Mouse (Mus musculus) CH12.LX (cell line): ENCODE results near the gene Trir.

Experiments used
- CTCF ChIP-seq, 2 experiments: IDR thresholded peaks in 1 of 2; conservative IDR thresholded peaks in 1 of 2; 2 replicates each; pipeline ENCODE4 v1.5.1; 2011 to 2012; ENCODE audit warnings: low read depth in 2 of 2, low read length in 2 of 2, improper control_type of control experiment in 1 of 2, inconsistent platforms in 1 of 2, mild to moderate bottlenecking in 1 of 2, moderate library complexity in 1 of 2
- GABPA ChIP-seq: IDR thresholded peaks from 2 replicates; pipeline ENCODE4 v1.6.1; 2012; ENCODE audit warnings: low read depth, low read length, improper control_type of control experiment, inconsistent platforms; ENCODE audit not compliant: insufficient replicate concordance
- JUN ChIP-seq: IDR thresholded peaks from 2 replicates; pipeline ENCODE4 v1.6.1; 2011; ENCODE audit warnings: low read depth, mild to moderate bottlenecking, low read length, improper control_type of control experiment, moderate library complexity; ENCODE audit not compliant: insufficient read depth
- JUND ChIP-seq: conservative IDR thresholded peaks from 2 replicates; pipeline ENCODE4 v1.6.1; 2011; ENCODE audit warnings: low read depth, low read length, improper control_type of control experiment
- MAZ ChIP-seq: IDR thresholded peaks from 2 replicates; pipeline ENCODE4 v1.6.1; 2012; ENCODE audit warnings: low read depth, mild to moderate bottlenecking, inconsistent platforms, low read length, improper control_type of control experiment, moderate library complexity
- MYC ChIP-seq: IDR thresholded peaks from 2 replicates; pipeline ENCODE4 v1.6.1; 2011; ENCODE audit warnings: low read depth, mild to moderate bottlenecking, improper control_type of control experiment, low read length
- NELFE ChIP-seq: IDR thresholded peaks from 2 replicates; pipeline ENCODE4 v1.6.1; 2011; ENCODE audit warnings: low read depth, low read length, improper control_type of control experiment
- NRF1 ChIP-seq: IDR thresholded peaks from 2 replicates; pipeline ENCODE4 v1.6.1; 2014; ENCODE audit warnings: low read depth, mild to moderate bottlenecking, inconsistent platforms, low read length, improper control_type of control experiment, moderate library complexity
- POLR2A ChIP-seq: IDR thresholded peaks from 2 replicates; pipeline ENCODE4 v1.6.1; 2011; ENCODE audit warnings: low read depth, mild to moderate bottlenecking, improper control_type of control experiment, low read length
- SIN3A ChIP-seq: IDR thresholded peaks from 2 replicates; pipeline ENCODE4 v1.6.1; 2012; ENCODE audit warnings: low read length, improper control_type of control experiment, inconsistent platforms
- TBP ChIP-seq: conservative IDR thresholded peaks from 2 replicates; pipeline ENCODE4 v1.6.1; 2011; ENCODE audit warnings: low read depth, low read length, improper control_type of control experiment
- USF2 ChIP-seq: conservative IDR thresholded peaks from 2 replicates; pipeline ENCODE4 v1.6.1; 2011; ENCODE audit warnings: low read depth, low read length, improper control_type of control experiment
- ZMIZ1 ChIP-seq: IDR thresholded peaks from 2 replicates; pipeline ENCODE4 v1.6.1; 2012; ENCODE audit warnings: low read depth, mild to moderate bottlenecking, inconsistent platforms, low read length, improper control_type of control experiment

DNA sequence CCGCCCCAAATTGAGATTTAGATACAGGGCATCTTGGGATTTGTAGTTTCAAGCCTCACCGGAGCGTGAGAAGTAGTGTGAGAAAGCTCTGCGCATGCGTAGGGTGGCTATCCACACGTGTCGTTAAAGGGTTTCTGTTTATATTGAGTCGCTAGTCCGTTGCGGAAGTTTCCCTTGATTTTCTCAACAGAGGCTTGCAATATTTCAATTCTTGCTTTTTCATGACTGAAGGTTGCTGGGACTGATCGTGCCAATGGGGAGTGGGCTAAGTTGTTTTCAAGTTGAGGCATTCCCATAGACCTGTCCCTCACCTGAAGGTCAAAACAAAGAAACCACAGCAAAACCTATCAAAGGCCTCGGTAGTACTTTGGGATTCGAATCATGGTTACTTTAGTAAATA, 8.1 kb downstream of the Trir start:
- TF ChIP-seq POLR2A = peak; percentile 44; the same call in 1 of the 2 replicates
- TF ChIP-seq USF2 = no peak
- TF ChIP-seq CTCF (conservative IDR thresholded peaks at IDR 0.05 in 1 of 2, IDR thresholded peaks at IDR 0.05 in 1 of 2; ENCODE audit: low read depth in 2 of 2, low read length in 2 of 2) = no peak
- TF ChIP-seq NRF1 = peak; percentile 88
- no peak for TF ChIP-seq GABPA
- TF ChIP-seq MYC = peak; percentile 58; the same call in 1 of the 2 replicates
- peak; percentile 79 for TF ChIP-seq SIN3A
- TF ChIP-seq NELFE = no peak
- TF ChIP-seq ZMIZ1 = no peak
- TF ChIP-seq JUN = no peak
- no peak for TF ChIP-seq JUND
- no peak for TF ChIP-seq TBP
- TF ChIP-seq MAZ = no peak
